Mouse (Mus musculus): Measurements from ENCODE around the gene Olfr814.
"Not testable (repeated sequence)": the region's sequence is repeated elsewhere in the genome, so short reads cannot be mapped to it uniquely, and the experiment has no call there.

The Olfr814 gene

GRCm38 (mm10) chr10:129879751-129880150, at the start of gene Olfr814:
Gene Olfr814, minus strand, starts transcription at chr10:129879851.
- ATAC-seq (ENCODE audit: insufficient number of reproducible peaks, low FRiP score, low TSS enrichment): not testable (repeated sequence)

- no peak for ATAC-seq (ENCODE audit: insufficient number of reproducible peaks, low FRiP score, low TSS enrichment)
These were observed 35.8 kb upstream of the Olfr814 start, which contains the start of gene Olfr816 for GRCm38 (mm10) chr10:129915497-129915896. Gene Olfr816, minus strand, starts transcription at chr10:129915597.

GRCm38 (mm10) chr10:129905767-129906166, 26.1 kb upstream of the Olfr814 start, which contains the start of gene Olfr815:
Gene Olfr815, minus strand, starts transcription at chr10:129905867.
- not testable (repeated sequence) for ATAC-seq (ENCODE audit: insufficient number of reproducible peaks, low FRiP score, low TSS enrichment)

- no peak for ATAC-seq (ENCODE audit: insufficient number of reproducible peaks, low FRiP score, low TSS enrichment)
These were observed 6.3 kb upstream of the Olfr814 start for GRCm38 (mm10) chr10:129885934-129886333.

- ATAC-seq (ENCODE audit: insufficient number of reproducible peaks, low FRiP score, low TSS enrichment): not testable (repeated sequence)
These were observed 5.8 kb upstream of the Olfr814 start for GRCm38 (mm10) chr10:129885496-129885895.

- no peak for ATAC-seq (ENCODE audit: insufficient number of reproducible peaks, low FRiP score, low TSS enrichment)
These were observed 24.6 kb downstream of the Olfr814 start, which contains the start of gene Olfr813 for GRCm38 (mm10) chr10:129855067-129855466. Gene Olfr813, plus strand, starts transcription at chr10:129855367.

- ATAC-seq (ENCODE audit: insufficient number of reproducible peaks, low FRiP score, low TSS enrichment): no peak
These were observed 32.3 kb downstream of the Olfr814 start for GRCm38 (mm10) chr10:129847343-129847742.

GRCm38 (mm10) chr10:129845994-129846393, 33.7 kb downstream of the Olfr814 start, which contains the start of gene Olfr812:
Gene Olfr812, minus strand, starts transcription at chr10:129846094.
- ATAC-seq (ENCODE audit: insufficient number of reproducible peaks, low FRiP score, low TSS enrichment): no peak
